Mouse (Mus musculus): ENCODE measurements around the gene Pbld2. TPM values are rescaled to one million over a fixed set of nuclear protein-coding genes. Genes with fewer than 3 reads are reported as not detected.

Pbld2 gene
- total RNA-seq, 2 experiments from 2014 or later, result 2.2 to 2.3 TPM

DNA sequence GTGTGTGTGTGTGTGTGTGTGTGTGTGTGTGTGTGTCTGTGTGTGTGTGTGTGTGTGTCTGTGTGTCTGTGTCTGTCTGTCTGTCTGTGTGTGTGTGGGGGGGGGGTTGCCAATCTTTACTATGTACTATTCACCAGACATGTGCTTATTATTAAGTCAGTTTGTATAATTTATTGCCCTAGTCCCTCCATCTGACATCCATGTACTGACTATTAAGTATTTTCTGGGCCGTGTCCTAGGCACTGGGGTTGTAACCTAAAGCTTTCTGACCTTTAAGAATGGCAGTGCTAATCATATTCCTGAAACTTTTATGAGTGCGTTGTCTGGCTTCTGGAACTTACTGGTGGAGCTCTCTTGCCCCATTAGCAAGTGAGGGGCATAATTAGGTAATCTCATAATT is 72.6 kb downstream of the Pbld2 start:
- intact Hi-C loops (cut with DNase I), result no loop called here

DNA sequence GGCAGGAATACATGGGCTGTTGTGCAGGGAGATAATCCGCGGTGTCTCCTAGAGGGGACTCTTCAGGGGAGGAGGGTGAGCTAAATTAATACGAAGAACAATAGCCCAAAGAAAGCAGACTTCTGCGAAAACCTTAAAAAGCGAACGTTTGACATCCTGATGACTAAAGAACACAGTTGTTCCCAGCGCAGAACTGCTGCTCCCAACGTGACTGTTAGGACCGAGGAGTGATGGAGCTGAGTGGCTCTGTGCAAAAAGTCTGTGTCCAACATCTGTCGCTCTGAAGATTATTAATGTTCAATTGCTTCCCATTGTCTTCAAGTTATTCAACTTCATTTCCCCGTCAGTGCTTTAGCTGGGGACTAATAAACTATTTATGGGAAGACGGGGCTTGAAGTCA is 74.1 kb downstream of the Pbld2 start:
- DNase-seq (ENCODE audit: extremely low spot score in 1 of 2, low spot score in 2 of 2), result no peak
- intact Hi-C loops (cut with DNase I), result no loop called here

More for the DNA sequence above, 72.6 kb downstream of the Pbld2 start:
- no peak for DNase-seq (ENCODE audit: extremely low spot score in 1 of 2, low spot score in 2 of 2)

DNA sequence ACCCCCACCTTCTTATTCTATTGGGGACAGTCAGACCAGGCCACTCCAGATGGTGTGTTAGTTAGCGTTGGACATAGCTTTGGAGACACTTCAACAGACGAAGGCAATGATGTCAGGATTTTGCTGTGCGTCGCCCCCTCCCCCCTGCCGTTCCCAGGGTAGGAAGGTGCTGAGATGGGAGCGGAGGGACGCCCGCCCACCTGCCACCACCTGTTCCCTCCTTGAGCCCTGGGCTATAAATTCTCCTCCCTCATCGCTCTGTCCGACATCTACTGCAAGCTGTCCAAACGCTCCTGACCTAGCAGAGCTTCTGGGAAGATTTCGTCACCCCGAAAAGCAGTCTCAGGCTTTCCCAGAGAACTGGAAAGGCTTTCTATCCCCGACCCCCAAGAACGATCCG is 75.4 kb downstream of the Pbld2 start, which contains the start of gene Atoh7:
Gene Atoh7, plus strand, starts transcription at position 131 of the 400 bp plus-strand sequence.
- DNase-seq (ENCODE audit: extremely low spot score in 1 of 2, low spot score in 2 of 2), result peak in 1 of 2 experiments; percentile 63
- intact Hi-C loops (cut with DNase I), result no loop called here

DNA sequence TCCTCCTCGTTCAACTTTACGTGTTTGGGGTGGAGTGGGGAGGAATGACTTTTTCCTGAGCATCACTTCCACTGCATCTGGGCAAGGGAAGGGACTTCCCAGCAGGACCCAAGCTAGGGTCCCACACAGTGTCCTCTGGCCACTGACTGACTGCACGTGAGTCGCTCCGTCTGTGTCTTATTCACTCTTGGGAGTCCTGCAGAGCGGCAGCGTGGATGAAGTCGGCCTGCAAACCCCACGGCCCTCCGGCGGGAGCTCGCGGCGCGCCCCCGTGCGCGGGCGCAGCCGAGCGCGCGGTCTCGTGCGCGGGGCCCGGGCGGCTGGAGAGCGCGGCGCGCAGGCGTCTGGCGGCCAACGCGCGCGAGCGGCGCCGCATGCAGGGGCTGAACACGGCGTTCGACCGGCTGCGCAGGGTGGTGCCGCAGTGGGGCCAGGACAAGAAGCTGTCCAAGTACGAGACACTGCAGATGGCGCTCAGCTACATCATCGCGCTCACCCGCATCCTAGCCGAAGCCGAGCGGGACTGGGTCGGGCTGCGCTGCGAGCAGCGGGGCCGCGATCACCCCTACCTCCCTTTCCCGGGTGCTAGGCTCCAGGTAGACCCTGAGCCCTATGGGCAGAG is 75.9 kb downstream of the Pbld2 start:
- peak; percentile 33 to 80 for DNase-seq (ENCODE audit: extremely low spot score in 1 of 2, low spot score in 2 of 2)
- intact Hi-C loops (cut with DNase I), result no loop called here

DNA sequence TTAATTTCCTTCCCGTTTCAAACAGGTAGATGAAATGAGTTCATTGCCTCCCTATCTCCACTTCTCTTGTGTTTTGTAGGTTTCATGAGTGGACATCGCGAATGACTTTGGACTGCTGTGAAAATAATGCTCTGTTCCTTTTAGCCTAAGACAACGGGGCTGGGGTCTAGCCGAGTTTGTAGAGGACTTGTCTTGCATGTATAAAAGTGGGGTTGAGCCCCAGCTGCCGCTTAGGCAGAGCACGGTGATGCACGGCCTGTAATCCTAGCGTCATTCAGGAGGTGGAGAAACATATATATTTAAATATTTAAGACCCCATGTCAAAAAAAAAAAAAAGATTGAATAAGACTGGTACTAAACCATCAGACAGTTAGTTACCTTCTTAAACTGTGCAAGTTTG is 76.5 kb downstream of the Pbld2 start:
- DNase-seq (ENCODE audit: extremely low spot score in 1 of 2, low spot score in 2 of 2), result no peak
- intact Hi-C loops (cut with DNase I), result no loop called here

Other genes starting within 250 kb of the Pbld2 start
- gene Ccar1, start 232.0 kb upstream of the Pbld2 start, total RNA-seq (2021), result 10 to 100 TPM; 58.6 to 61.7 TPM
- gene Tet1, start 115.3 kb upstream of the Pbld2 start, total RNA-seq (2021), result 10 to 100 TPM; 56.0 to 56.7 TPM
- gene Slc25a16, start 103.7 kb upstream of the Pbld2 start, total RNA-seq (2021), result 10 to 100 TPM; 35.0 to 39.0 TPM
- 1 to 10 TPM; 1.6 to 2.3 TPM for gene Dna2, start 77.3 kb upstream of the Pbld2 start, total RNA-seq (2021)
- 10 to 100 TPM; 84.3 to 91.7 TPM for gene Rufy2, start 44.1 kb upstream of the Pbld2 start, total RNA-seq (2021)
- gene Hnrnph3, start 98 bp upstream of the Pbld2 start, total RNA-seq (2021), result 10 to 100 TPM; 32.0 to 35.9 TPM
- gene Pbld1, start 35.8 kb downstream of the Pbld2 start, total RNA-seq (2021), result under 1 TPM in 1 of 2 experiments, not detected in 1; 0.14 TPM
- 1 to 10 TPM; 1.6 to 1.9 TPM for gene Atoh7, start 75.3 kb downstream of the Pbld2 start, total RNA-seq (2021)
- 1 to 10 TPM; 5.6 to 7.5 TPM for gene Mypn, start 179.6 kb downstream of the Pbld2 start, total RNA-seq (2021)
- 10 to 100 TPM; 40.6 to 43.6 TPM for gene Herc4, start 219.5 kb downstream of the Pbld2 start, total RNA-seq (2021)